In the genomic region with DNA sequence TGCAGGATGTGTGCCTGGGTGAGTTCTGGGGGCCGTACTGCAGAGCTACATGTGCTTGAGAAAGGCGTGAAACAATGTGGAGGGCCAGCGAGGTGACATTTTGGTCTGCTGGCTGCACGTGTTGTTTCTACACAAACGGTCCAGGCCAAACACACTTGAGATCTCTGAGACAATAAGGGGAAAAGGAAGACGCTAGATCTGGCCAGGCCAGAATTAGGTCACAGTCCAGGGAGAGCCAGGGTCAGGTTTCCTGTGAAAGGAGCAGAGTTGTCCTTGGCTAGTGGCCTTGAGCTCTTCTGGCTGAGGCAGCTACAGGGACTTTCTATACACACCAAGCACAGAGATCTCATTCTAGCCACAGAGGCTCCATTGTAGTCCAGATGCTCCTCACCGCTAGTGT, we compare ENCODE assay signal across 9 mouse cellular contexts. TPM values are rescaled to one million over a fixed set of nuclear protein-coding genes. Genes with fewer than 3 reads are reported as not detected.
A peak's percentile ranks its signal among the peaks of the same experiment; 100 is the strongest.
DNase-seq lines count a peak whose midpoint lies in the region; ATAC-seq and TF ChIP-seq lines count a peak whose summit lies in the region.
"Had no signal": no experiment of that assay in that cellular context is flagged by ENCODE, and none has a peak within 500 bp of the region (broad histone marks: within the 10 kb centered on the region; RNA-seq: fewer than 3 reads in every experiment).

No protein-coding gene starts in this region.

- H3K9ac ChIP-seq in midbrain, embryonic 11.5 days (ENCODE audit: low read length) = no peak overlapping the region
- H3K9ac ChIP-seq in midbrain, embryonic 14.5 days (replicated peaks; ENCODE audit: low read length) = no peak overlapping the region
- no peak overlapping the region for H3K9ac ChIP-seq in intestine, embryonic 15.5 days
- no peak overlapping the region for H3K9ac ChIP-seq in forebrain, postnatal 0 days
- H3K9ac ChIP-seq: embryonic facial prominence, embryonic 12.5 days; neural tube, embryonic 13.5 days had no signal

- no peak for TF ChIP-seq CTCF in forebrain, postnatal 0 days (IDR thresholded peaks at IDR 0.05; ENCODE audit: low read depth)

- H3K9me3 ChIP-seq in midbrain, embryonic 11.5 days (ENCODE audit: control insufficient read depth, low read length) = no peaks in the 10 kb centered on the region
- no peaks in the 10 kb centered on the region for H3K9me3 ChIP-seq in midbrain, embryonic 14.5 days (ENCODE audit: control insufficient read depth, low read length)
- H3K9me3 ChIP-seq in intestine, embryonic 15.5 days = no peaks in the 10 kb centered on the region
- H3K9me3 ChIP-seq in forebrain, postnatal 0 days (ENCODE audit: low read length) = no peaks in the 10 kb centered on the region
- H3K9me3 ChIP-seq: embryonic facial prominence, embryonic 12.5 days; neural tube, embryonic 13.5 days had no signal

- H3K27ac ChIP-seq in midbrain, embryonic 11.5 days (ENCODE audit: low read depth, low read length) = no peak overlapping the region
- no peak overlapping the region for H3K27ac ChIP-seq in midbrain, embryonic 14.5 days (replicated peaks; ENCODE audit: low read depth, low read length)
- 0 out of 2 replicates have a peak overlapping the region, but pooled peaks have one; percentile 45 for H3K27ac ChIP-seq in intestine, embryonic 15.5 days
- no peak overlapping the region for H3K27ac ChIP-seq in forebrain, postnatal 0 days (ENCODE audit: low read depth, low read length)
- H3K27ac ChIP-seq: embryonic facial prominence, embryonic 12.5 days; neural tube, embryonic 13.5 days had no signal

- H3K27me3 ChIP-seq in midbrain, embryonic 11.5 days (ENCODE audit: control insufficient read depth, insufficient read depth, low read length) = no peaks in the 10 kb centered on the region
- no peaks in the 10 kb centered on the region for H3K27me3 ChIP-seq in midbrain, embryonic 14.5 days (ENCODE audit: control insufficient read depth, insufficient read depth, low read length)
- no peaks in the 10 kb centered on the region for H3K27me3 ChIP-seq in intestine, embryonic 15.5 days (replicated peaks)
- H3K27me3 ChIP-seq in forebrain, postnatal 0 days (ENCODE audit: insufficient read depth, low read length) = no peaks in the 10 kb centered on the region
- H3K27me3 ChIP-seq: embryonic facial prominence, embryonic 12.5 days; neural tube, embryonic 13.5 days had no signal

- peaks cover 2% of the 10 kb centered on the region; the same call in 1 of the 2 replicates for H3K4me1 ChIP-seq in midbrain, embryonic 11.5 days (ENCODE audit: control insufficient read depth, insufficient read depth, low read length)
- H3K4me1 ChIP-seq in midbrain, embryonic 14.5 days (ENCODE audit: control insufficient read depth, insufficient read depth, low read length) = 0 out of 2 replicates have a peak, but pooled peaks cover 7% of the 10 kb centered on the region
- peaks cover 5% of the 10 kb centered on the region; the same call in 1 of the 2 replicates for H3K4me1 ChIP-seq in intestine, embryonic 15.5 days (replicated peaks)
- no peaks in the 10 kb centered on the region for H3K4me1 ChIP-seq in forebrain, postnatal 0 days (ENCODE audit: insufficient read depth)
- H3K4me1 ChIP-seq: embryonic facial prominence, embryonic 12.5 days had no signal

- DNase-seq in midbrain, embryonic 11.5 days (ENCODE audit: low spot score, missing footprints) = peak; percentile 66
- DNase-seq in midbrain, embryonic 14.5 days = no peak
- DNase-seq in gastrocnemius, postnatal 25 days = peak; percentile 62
- peak; percentile 76 for DNase-seq in lung, postnatal 36 days
- no peak for DNase-seq in thymus, postnatal 0 days (ENCODE audit: low spot score)
- no peak for DNase-seq in forebrain, postnatal 0 days

- no peaks in the 10 kb centered on the region for H3K36me3 ChIP-seq in midbrain, embryonic 11.5 days (ENCODE audit: control insufficient read depth, insufficient read depth, low read length)
- no peaks in the 10 kb centered on the region for H3K36me3 ChIP-seq in midbrain, embryonic 14.5 days (ENCODE audit: control insufficient read depth, insufficient read depth, low read length)
- no peaks in the 10 kb centered on the region for H3K36me3 ChIP-seq in intestine, embryonic 15.5 days
- H3K36me3 ChIP-seq in forebrain, postnatal 0 days (ENCODE audit: insufficient read depth) = no peaks in the 10 kb centered on the region
- H3K36me3 ChIP-seq: embryonic facial prominence, embryonic 12.5 days; neural tube, embryonic 13.5 days had no signal

- no peak for ATAC-seq in midbrain, embryonic 11.5 days (ENCODE audit: low FRiP score)
- no peak for ATAC-seq in midbrain, embryonic 14.5 days (ENCODE audit: low FRiP score, low TSS enrichment)
- no peak for ATAC-seq in intestine, embryonic 15.5 days
- ATAC-seq in forebrain, postnatal 0 days = no peak; the same call in 1 of the 2 replicates

- no peak overlapping the region for H3K4me3 ChIP-seq in midbrain, embryonic 11.5 days (ENCODE audit: low read depth, low read length)
- H3K4me3 ChIP-seq in midbrain, embryonic 14.5 days (replicated peaks; ENCODE audit: low read depth, low read length) = no peak overlapping the region
- no peak overlapping the region for H3K4me3 ChIP-seq in intestine, embryonic 15.5 days (replicated peaks)
- H3K4me3 ChIP-seq in forebrain, postnatal 0 days (ENCODE audit: low read depth, low read length) = no peak overlapping the region
- H3K4me3 ChIP-seq: embryonic facial prominence, embryonic 12.5 days; neural tube, embryonic 13.5 days had no signal

- no peak overlapping the region for H3K4me2 ChIP-seq in midbrain, embryonic 11.5 days
- no peak overlapping the region for H3K4me2 ChIP-seq in midbrain, embryonic 14.5 days (ENCODE audit: low read length)
- H3K4me2 ChIP-seq in intestine, embryonic 15.5 days (replicated peaks) = no peak overlapping the region
- no peak overlapping the region for H3K4me2 ChIP-seq in forebrain, postnatal 0 days (ENCODE audit: low read depth)
- H3K4me2 ChIP-seq: embryonic facial prominence, embryonic 12.5 days; neural tube, embryonic 13.5 days had no signal

- WGBS in midbrain, embryonic 11.5 days = 83% methylated on average over 7 of the region's 7 CpGs
- WGBS in midbrain, embryonic 14.5 days = 80% methylated on average over 7 of the region's 7 CpGs
- WGBS in intestine, embryonic 15.5 days = 66% methylated on average over 7 of the region's 7 CpGs
- 55% methylated on average over 7 of the region's 7 CpGs for WGBS in forebrain, postnatal 0 days

RNA-seq across cellular contexts. Expression of a gene that starts 44.7 kb away (rescaled TPM):
- polyA plus RNA-seq in midbrain, embryonic 11.5 days (2014; fragmentation: Nextera tagmentation; extraction: Ambion mirVana) = 179 and 191 TPM in 2 replicates
- polyA plus RNA-seq in midbrain, embryonic 14.5 days (2014; fragmentation: Nextera tagmentation; extraction: Ambion mirVana) = 122 and 165 TPM in 2 replicates
- total RNA-seq in gastrocnemius, postnatal 25 days (2021) = 1 to 10 TPM; 3.5 to 7.0 TPM
- polyA plus RNA-seq in intestine, embryonic 15.5 days (2015; fragmentation: Nextera tagmentation; extraction: Ambion mirVana) = 36.0 and 38.8 TPM in 2 replicates
- polyA plus RNA-seq in thymus, postnatal 0 days (2015; fragmentation: Nextera tagmentation; extraction: Ambion mirVana) = 43.1 and 52.4 TPM in 2 replicates
- 113 and 132 TPM in 2 replicates for total RNA-seq in forebrain, postnatal 0 days (2014; rRNA removed)
- 95.2 and 123 TPM in 2 replicates for polyA plus RNA-seq in forebrain, postnatal 0 days (2015; fragmentation: Nextera tagmentation; extraction: Ambion mirVana)

Comparison
In these comparisons a context has a peak if more than half of its experiments do, and no peak if none do; other contexts are left out.
1. DNase-seq: peak in midbrain, embryonic 11.5 days (single experiment), gastrocnemius, postnatal 25 days (single experiment) and lung, postnatal 36 days (single experiment); none in midbrain, embryonic 14.5 days (single experiment), thymus, postnatal 0 days (single experiment) and forebrain, postnatal 0 days (single experiment).